Mouse (Mus musculus): ENCODE measurements at regions not wholly inside any gene's neighbourhood (a gene's known extent, or its start where the extent isn't known, plus 50 kb on each side); places are given as distances from the start of the nearest gene placed in this dataset.
A peak's percentile ranks its signal among the peaks of the same experiment; 100 is the strongest.

GRCm38 (mm10) chr10:118089879-118090278 lies 51.7 kb upstream of the Mdm1 start:
- no peak for DNase-seq (ENCODE audit: low read depth in 1 of 2, low spot score in 2 of 2)
- H3K4me3 ChIP-seq (ENCODE audit: extremely low read depth, insufficient read depth, insufficient read length), result no peak overlapping the region
- H3K27me3 ChIP-seq (ENCODE audit: control insufficient read depth, insufficient read depth, low read length), result no peaks in the 10 kb centered on the region
- TF ChIP-seq POLR2A (IDR thresholded peaks at IDR 0.05; ENCODE audit: low read depth, low read length), result no peak
- no peak for TF ChIP-seq CTCF (IDR thresholded peaks at IDR 0.05; ENCODE audit: extremely low read depth, insufficient read depth, insufficient read length, insufficient replicate concordance)
- WGBS, result 51% methylated on average over 6 of the region's 6 CpGs
- H3K36me3 ChIP-seq (ENCODE audit: control insufficient read depth, insufficient read depth, low read length), result no peaks in the 10 kb centered on the region
- H3K27ac ChIP-seq (ENCODE audit: insufficient read depth, low read length), result peak overlapping the region; percentile 84; the same call in 1 of the 2 replicates
- peaks cover 58% of the 10 kb centered on the region; the same call in 1 of the 2 replicates for H3K4me1 ChIP-seq (ENCODE audit: control insufficient read depth, insufficient read depth, insufficient read length)

- no peak for TF ChIP-seq POLR2A (IDR thresholded peaks at IDR 0.05; ENCODE audit: low read depth, low read length)
- no peak for TF ChIP-seq CTCF (IDR thresholded peaks at IDR 0.05; ENCODE audit: extremely low read depth, insufficient read depth, insufficient read length, insufficient replicate concordance)
- H3K27ac ChIP-seq (ENCODE audit: insufficient read depth, low read length), result peak overlapping the region; percentile 61
- no peaks in the 10 kb centered on the region for H3K36me3 ChIP-seq (ENCODE audit: control insufficient read depth, insufficient read depth, low read length)
- WGBS, result 78% methylated on average over 12 of the region's 12 CpGs
- peaks cover 62% of the 10 kb centered on the region; the same call in 1 of the 2 replicates for H3K4me1 ChIP-seq (ENCODE audit: control insufficient read depth, insufficient read depth, insufficient read length)
- H3K27me3 ChIP-seq (ENCODE audit: control insufficient read depth, insufficient read depth, low read length), result no peaks in the 10 kb centered on the region
- no peak for DNase-seq (ENCODE audit: low read depth in 1 of 2, low spot score in 2 of 2)
- peak overlapping the region; percentile 27 for H3K4me3 ChIP-seq (ENCODE audit: extremely low read depth, insufficient read depth, insufficient read length)
Measured at GRCm38 (mm10) chr10:118091476-118091875, 50.1 kb upstream of the Mdm1 start.
